Mouse (Mus musculus): Measurements from ENCODE around the gene Spib. TPM values are rescaled to one million over a fixed set of nuclear protein-coding genes. Genes with fewer than 3 reads are reported as not detected.

Gene Spib
- total RNA-seq, 2 experiments from 2014 or later: 0.20 TPM; not detected in 1

DNA sequence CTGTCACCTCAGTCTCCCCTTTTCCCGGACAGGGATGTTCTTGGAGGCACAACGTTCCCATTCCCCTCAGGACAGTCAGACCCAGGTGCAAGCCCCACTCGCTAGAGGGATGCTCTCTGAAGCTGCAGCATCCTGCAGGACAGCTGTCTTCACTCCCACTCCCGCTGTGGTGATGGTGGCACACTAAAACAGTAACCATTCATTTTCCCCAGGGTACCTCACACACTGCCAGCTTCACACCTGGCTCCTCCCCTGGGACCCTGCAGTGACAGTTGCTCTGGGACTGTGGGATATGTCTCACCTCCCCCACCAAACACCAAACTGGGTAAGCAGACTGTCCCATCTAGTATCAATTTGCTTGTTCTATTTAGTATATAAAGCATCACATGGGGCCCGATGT, 15.9 kb upstream of the Spib start:
- TF ChIP-seq CTCF (IDR thresholded peaks at IDR 0.05): no peak
- Histone ChIP-seq H3K27ac (no peak overlapping the region), H3K4me3 (no peak overlapping the region; the same call in 1 of the 2 replicates)
- no peak for DNase-seq (ENCODE audit: extremely low spot score in 1 of 2, low spot score in 2 of 2)
- intact Hi-C loops (cut with DNase I): loop anchor here (2.0 kb wide), 2 partner anchors 21 to 47 kb away; no protein-coding TSS in a partner anchor

GRCm38 (mm10) chr7:44547041-44547440, 15.2 kb upstream of the Spib start:
- no peak for DNase-seq (ENCODE audit: extremely low spot score in 1 of 2, low spot score in 2 of 2)
- intact Hi-C loops (cut with DNase I): no loop called here
- Histone ChIP-seq H3K4me3 (no peak overlapping the region), H3K27ac (no peak overlapping the region)
- TF ChIP-seq CTCF (IDR thresholded peaks at IDR 0.05): no peak

DNA sequence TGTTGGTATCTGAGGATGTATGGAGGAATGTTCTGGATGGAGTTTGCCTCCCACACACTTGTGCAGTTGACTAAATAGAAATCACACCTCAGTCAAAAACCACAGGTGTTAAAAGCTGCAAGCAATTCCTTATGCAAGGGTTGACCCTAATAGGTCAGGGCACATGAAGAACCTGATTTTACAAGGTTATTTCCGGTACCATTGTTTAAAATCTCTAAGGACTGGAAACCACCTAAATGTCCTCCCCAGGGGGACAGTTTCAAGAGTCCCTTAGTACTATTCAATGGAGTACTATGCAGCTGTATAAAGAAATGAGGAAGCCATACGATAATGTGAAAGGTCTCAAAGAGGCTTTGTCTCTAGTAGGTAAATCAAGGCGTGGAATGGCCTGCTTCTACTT, 14.4 kb upstream of the Spib start:
- no peak for TF ChIP-seq CTCF (IDR thresholded peaks at IDR 0.05)
- Histone ChIP-seq H3K4me3 (no peak overlapping the region), H3K27ac (no peak overlapping the region)
- intact Hi-C loops (cut with DNase I): no loop called here
- DNase-seq (ENCODE audit: extremely low spot score in 1 of 2, low spot score in 2 of 2): no peak

GRCm38 (mm10) chr7:44543071-44543470, 11.2 kb upstream of the Spib start:
- intact Hi-C loops (cut with DNase I): no loop called here
- no peak for DNase-seq (ENCODE audit: extremely low spot score in 1 of 2, low spot score in 2 of 2)
- Histone ChIP-seq H3K4me3 (no peak overlapping the region), H3K27ac (no peak overlapping the region)
- no peak for TF ChIP-seq CTCF (IDR thresholded peaks at IDR 0.05)

GRCm38 (mm10) chr7:44542555-44542954, 10.7 kb upstream of the Spib start:
- TF ChIP-seq CTCF (IDR thresholded peaks at IDR 0.05): no peak
- DNase-seq (ENCODE audit: extremely low spot score in 1 of 2, low spot score in 2 of 2): no peak
- Histone ChIP-seq H3K27ac (no peak overlapping the region), H3K4me3 (no peak overlapping the region)
- intact Hi-C loops (cut with DNase I): no loop called here

GRCm38 (mm10) chr7:44538756-44539624, 7.1 kb upstream of the Spib start:
- H3K27ac ChIP-seq: no peak overlapping the region
- intact Hi-C loops (cut with DNase I): no loop called here
- TF ChIP-seq CTCF (IDR thresholded peaks at IDR 0.05): no peak
- H3K4me3 ChIP-seq: no peak overlapping the region
- DNase-seq (ENCODE audit: extremely low spot score in 1 of 2, low spot score in 2 of 2): no peak

- intact Hi-C loops (cut with DNase I): no loop called here
- Histone ChIP-seq H3K4me3 (no peak overlapping the region), H3K27ac (no peak overlapping the region)
- no peak for DNase-seq (ENCODE audit: extremely low spot score in 1 of 2, low spot score in 2 of 2)
- TF ChIP-seq CTCF (IDR thresholded peaks at IDR 0.05): no peak
Measured at GRCm38 (mm10) chr7:44537496-44537895, 5.6 kb upstream of the Spib start.

GRCm38 (mm10) chr7:44537009-44537408, 5.1 kb upstream of the Spib start:
- no peak overlapping the region for H3K4me3 ChIP-seq
- TF ChIP-seq CTCF (IDR thresholded peaks at IDR 0.05): no peak
- intact Hi-C loops (cut with DNase I): no loop called here
- peak overlapping the region; percentile 45; the same call in 1 of the 2 replicates for H3K27ac ChIP-seq
- no peak for DNase-seq (ENCODE audit: extremely low spot score in 1 of 2, low spot score in 2 of 2)

DNA sequence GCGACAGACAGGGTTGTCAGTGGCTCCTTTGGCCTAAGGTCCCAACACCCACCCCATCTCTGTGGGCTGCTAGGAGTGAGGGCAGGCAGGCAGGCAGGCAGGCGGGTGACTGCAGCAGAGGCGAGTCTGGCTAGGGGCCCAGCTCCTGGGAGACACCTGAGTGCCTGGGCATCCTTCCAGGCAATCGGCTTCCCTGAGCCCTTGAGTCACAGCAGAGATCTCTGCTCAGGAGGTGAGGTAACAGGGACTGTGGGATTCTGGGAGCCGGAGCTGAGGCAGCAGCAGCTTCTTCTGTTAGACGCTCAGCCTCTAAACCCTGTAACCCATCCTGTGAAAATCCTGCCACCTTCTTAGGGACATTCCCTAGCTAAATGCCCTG, 4.7 kb upstream of the Spib start:
- Histone ChIP-seq H3K4me3 (no peak overlapping the region), H3K27ac (peak overlapping the region; percentile 45)
- no peak for TF ChIP-seq CTCF (IDR thresholded peaks at IDR 0.05)
- DNase-seq (ENCODE audit: extremely low spot score in 1 of 2, low spot score in 2 of 2): peak; percentile 40 to 63
- intact Hi-C loops (cut with DNase I): no loop called here

- TF ChIP-seq CTCF (IDR thresholded peaks at IDR 0.05): no peak
- intact Hi-C loops (cut with DNase I): no loop called here
- peak overlapping the region; percentile 45 for H3K27ac ChIP-seq
- H3K4me3 ChIP-seq: no peak overlapping the region
- no peak for DNase-seq (ENCODE audit: extremely low spot score in 1 of 2, low spot score in 2 of 2)
Measured at GRCm38 (mm10) chr7:44535657-44536589, 4.1 kb upstream of the Spib start.

DNA sequence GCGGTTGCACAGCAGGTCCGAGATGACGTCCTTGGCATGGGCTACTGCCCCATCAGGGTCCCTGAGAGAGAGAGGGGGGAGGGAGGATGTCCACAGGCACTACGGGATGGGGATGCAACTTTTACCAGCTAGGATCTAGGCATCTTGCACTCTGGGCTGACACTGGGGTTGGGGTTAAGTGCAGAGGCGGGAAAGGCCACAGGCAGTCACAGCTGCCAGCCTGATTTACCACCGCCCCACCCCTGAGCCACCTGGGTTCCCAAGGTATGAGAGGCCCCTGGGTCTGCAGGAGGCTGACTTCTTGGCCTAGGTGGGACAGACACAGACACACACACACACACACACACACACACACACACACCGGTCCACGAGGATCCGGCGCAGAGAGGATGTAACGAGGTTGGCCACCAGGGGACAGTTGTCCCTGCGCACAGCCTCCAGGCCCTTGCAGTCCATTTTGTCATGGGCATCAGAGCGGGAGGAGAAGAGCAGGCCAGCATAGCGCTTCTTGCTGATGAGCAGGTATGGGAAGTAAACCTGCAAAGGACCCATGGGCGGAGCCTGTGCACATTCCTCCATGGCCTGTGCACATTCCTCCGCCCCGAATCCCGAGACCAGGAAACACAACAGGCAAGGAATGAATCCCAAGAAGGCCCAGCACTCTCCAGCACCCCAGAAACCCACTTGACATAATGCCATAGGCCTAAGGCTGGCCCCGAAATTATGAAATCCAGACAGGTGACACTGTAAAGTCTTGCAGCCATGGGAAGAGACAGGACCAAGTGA, 3.0 kb upstream of the Spib start:
- DNase-seq (ENCODE audit: extremely low spot score in 1 of 2, low spot score in 2 of 2): no peak
- Histone ChIP-seq H3K4me3 (no peak overlapping the region), H3K27ac (no peak overlapping the region)
- intact Hi-C loops (cut with DNase I): no loop called here
- no peak; the same call in 1 of the 2 replicates for TF ChIP-seq CTCF (IDR thresholded peaks at IDR 0.05)
